Comparison of ENCODE assay signal across 15 mouse cellular contexts in genomic region chr8:61075059-61075458, GRCm38 (mm10).
DNase-seq lines count a peak whose midpoint lies in the region; TF ChIP-seq lines count a peak whose summit lies in the region.
"Had no signal": no experiment of that assay in that cellular context is flagged by ENCODE, and none has a peak within 500 bp of the region (broad histone marks: within the 10 kb centered on the region; RNA-seq: fewer than 3 reads in every experiment).

No protein-coding gene starts in this region.

- no peaks in the 10 kb centered on the region for H3K27me3 ChIP-seq in heart, adult 2 months (ENCODE audit: control insufficient read depth, insufficient read depth, low read length)
- H3K27me3 ChIP-seq: heart, embryonic 12.5 days; neural tube, embryonic 12.5 days had no signal

- intact Hi-C loops in heart, adult 2 months (cut with DNase I), result loop anchor here (10.0 kb wide), 1 partner anchor 440 kb away; no protein-coding TSS in a partner anchor
- intact Hi-C loops in left cerebral cortex, postnatal 25 days (cut with DNase I), result loop anchor here (2.0 to 5.0 kb wide), 3 partner anchors 407 to 442 kb away; no protein-coding TSS in a partner anchor

- TF ChIP-seq CTCF in heart, adult 2 months (IDR thresholded peaks at IDR 0.05), result peak; percentile 53

- no peak overlapping the region for H3K27ac ChIP-seq in heart, adult 2 months
- H3K27ac ChIP-seq: limb, embryonic 10.5 days; macrophage; neural tube, embryonic 12.5 days had no signal

- H3K79me2 ChIP-seq in heart, adult 2 months (replicated peaks; ENCODE audit: control insufficient read depth, insufficient read depth, low read length), result no peaks in the 10 kb centered on the region

- H3K4me1 ChIP-seq in heart, adult 2 months (ENCODE audit: control insufficient read depth, insufficient read depth, low read length), result no peaks in the 10 kb centered on the region
- H3K4me1 ChIP-seq: heart, embryonic 12.5 days; limb, embryonic 10.5 days; neural tube, embryonic 12.5 days had no signal

- H3K9ac ChIP-seq in heart, adult 2 months (ENCODE audit: low read depth, low read length), result no peak overlapping the region
- H3K9ac ChIP-seq: heart, embryonic 12.5 days; neural tube, embryonic 12.5 days had no signal

- TF ChIP-seq POLR2A in heart, adult 2 months (IDR thresholded peaks at IDR 0.05; ENCODE audit: insufficient read depth, low read depth, low read length), result no peak

- TF ChIP-seq EP300 in heart, adult 2 months (IDR thresholded peaks at IDR 0.05; ENCODE audit: insufficient read depth, low read depth, low read length), result no peak

- DNase-seq in heart, adult 2 months, result no peak
- DNase-seq in heart, adult 18-20 months, result no peak
- peak; percentile 8 to 48 for DNase-seq in left cerebral cortex, postnatal 25 days (ENCODE audit: low spot score in 2 of 2)
- DNase-seq in left cerebral cortex, adult 18-20 months (ENCODE audit: low spot score in 2 of 2), result no peak
- DNase-seq in NIH3T3 (ENCODE audit: low read depth), result peak; percentile 54
- DNase-seq in lung, postnatal 14 days, result peak; percentile 4
- no peak for DNase-seq in cerebellum, postnatal 36 days
- no peak for DNase-seq in urinary bladder, postnatal 4 days (ENCODE audit: low spot score in 2 of 2)
- DNase-seq: adrenal gland, postnatal 36 days; kidney, adult 8-10 months; thymus, postnatal 36 days had no signal

- H3K36me3 ChIP-seq in heart, adult 2 months (ENCODE audit: control insufficient read depth, insufficient read depth, low read length), result no peaks in the 10 kb centered on the region

- no peak overlapping the region for H3K4me3 ChIP-seq in heart, adult 2 months
- H3K4me3 ChIP-seq: heart, embryonic 12.5 days; limb, embryonic 10.5 days; neural tube, embryonic 12.5 days had no signal

Comparison
In these comparisons a context has a peak if more than half of its experiments do, and no peak if none do; other contexts are left out.
1. DNase-seq: peak in left cerebral cortex, postnatal 25 days (2 of 2), NIH3T3 (single experiment) and lung, postnatal 14 days (single experiment); none in heart, adult 2 months (0 of 2), heart, adult 18-20 months (0 of 2), left cerebral cortex, adult 18-20 months (0 of 2), cerebellum, postnatal 36 days (0 of 2) and urinary bladder, postnatal 4 days (0 of 2).